Mouse (Mus musculus) left cerebral cortex, postnatal 14 days (tissue): ENCODE data around the gene Mepe. TPM values are rescaled to one million over a fixed set of nuclear protein-coding genes. Genes with fewer than 3 reads are reported as not detected.

Experiments
- DNase-seq, 2 experiments: peaks; one replicate each; pipeline ENCODE4 v3.0.0; 2021 to 2022; ENCODE audit warnings: low spot score in 2 of 2, mixed read lengths in 1 of 2
- intact Hi-C: fragments of 180-260 bp; cut with DNase I; formaldehyde crosslinking; loops from one replicate; pipeline ENCODE4 v1.15.1; 2025
- long read RNA-seq, 2 experiments: library from polyadenylated mRNA; stranded (forward); transcript quantifications; one replicate each; pipeline ENCODE4 v2.0.0; 2021
- total RNA-seq, 2 experiments: library from RNA; stranded (reverse); gene quantifications; 2 replicates each; pipeline ENCODE4 v1.2.3; 2021

Gene Mepe
- total RNA-seq = not detected
- long read RNA-seq, experiment 1 = 0 reads
- long read RNA-seq, experiment 2 = 0 reads

GRCm38 (mm10) chr5:104325029-104325428 is at the start of gene Mepe:
Gene Mepe (plus strand): TSS chr5:104325329.
- intact Hi-C loops = no loop called here
- no peak for DNase-seq

- intact Hi-C loops = no loop called here
- DNase-seq = no peak
Observed at GRCm38 (mm10) chr5:104294201-104294600, 30.9 kb upstream of the Mepe start.

GRCm38 (mm10) chr5:104298994-104299393 is 26.1 kb upstream of the Mepe start, which contains the start of gene Ibsp:
Gene Ibsp (plus strand): TSS chr5:104299171.
- intact Hi-C loops = no loop called here
- DNase-seq = peak; percentile 8 to 21

GRCm38 (mm10) chr5:104314073-104314472 is 11.1 kb upstream of the Mepe start:
- intact Hi-C loops = no loop called here
- DNase-seq = no peak

GRCm38 (mm10) chr5:104326884-104327283 is 1.8 kb downstream of the Mepe start:
- no peak for DNase-seq
- intact Hi-C loops = no loop called here

GRCm38 (mm10) chr5:104327389-104327788 is 2.3 kb downstream of the Mepe start:
- intact Hi-C loops = no loop called here
- no peak for DNase-seq

- intact Hi-C loops = no loop called here
- DNase-seq = no peak
Observed at GRCm38 (mm10) chr5:104327876-104328275, 2.7 kb downstream of the Mepe start.

- no peak for DNase-seq
- intact Hi-C loops = no loop called here
Observed at GRCm38 (mm10) chr5:104328317-104328850, 3.3 kb downstream of the Mepe start.

GRCm38 (mm10) chr5:104329381-104329780 is 4.3 kb downstream of the Mepe start:
- peak in 1 of 2 experiments; percentile 64 for DNase-seq
- intact Hi-C loops = no loop called here

- intact Hi-C loops = loop anchor here (5.0 kb wide), 1 partner anchor 198 kb away; no protein-coding TSS in a partner anchor
- no peak for DNase-seq
Observed at GRCm38 (mm10) chr5:104330088-104330487, 5.0 kb downstream of the Mepe start.

GRCm38 (mm10) chr5:104332296-104332695 is 7.2 kb downstream of the Mepe start:
- DNase-seq = no peak
- intact Hi-C loops = loop anchor here (5.0 kb wide), 1 partner anchor 200 kb away; no protein-coding TSS in a partner anchor

- peak; percentile 65 to 84 for DNase-seq
Observed at GRCm38 (mm10) chr5:104333231-104333640, 8.1 kb downstream of the Mepe start.

GRCm38 (mm10) chr5:104333643-104334042 is 8.5 kb downstream of the Mepe start:
- intact Hi-C loops = loop anchor here (1.0 to 5.0 kb wide), 2 partner anchors 114 to 201 kb away; no protein-coding TSS in a partner anchor
- no peak for DNase-seq

More at GRCm38 (mm10) chr5:104333231-104333640, 8.1 kb downstream of the Mepe start:
- intact Hi-C loops = loop anchor here (1.0 to 5.0 kb wide), 2 partner anchors 114 to 201 kb away; no protein-coding TSS in a partner anchor

- no peak for DNase-seq
- intact Hi-C loops = loop anchor here (5.0 kb wide), 1 partner anchor 202 kb away; no protein-coding TSS in a partner anchor
Observed at GRCm38 (mm10) chr5:104334516-104334915, 9.4 kb downstream of the Mepe start.

- intact Hi-C loops = no loop called here
- DNase-seq = no peak
Observed at GRCm38 (mm10) chr5:104335962-104336361, 10.8 kb downstream of the Mepe start.

GRCm38 (mm10) chr5:104337491-104337890 is 12.4 kb downstream of the Mepe start:
- intact Hi-C loops = no loop called here

GRCm38 (mm10) chr5:104339009-104339408 is 13.9 kb downstream of the Mepe start:
- DNase-seq = peak in 1 of 2 experiments; percentile 62
- intact Hi-C loops = no loop called here

More at GRCm38 (mm10) chr5:104337491-104337890, 12.4 kb downstream of the Mepe start:
- no peak for DNase-seq

GRCm38 (mm10) chr5:104339706-104340512 is 14.8 kb downstream of the Mepe start:
- DNase-seq = peak; percentile 48 to 60
- intact Hi-C loops = loop anchor here (5.0 kb wide), 4 partner anchors 92 to 343 kb away; no protein-coding TSS in a partner anchor

GRCm38 (mm10) chr5:104340513-104340829 is 15.3 kb downstream of the Mepe start:
- no peak for DNase-seq
- intact Hi-C loops = loop anchor here (5.0 kb wide), 4 partner anchors 92 to 343 kb away; no protein-coding TSS in a partner anchor

- intact Hi-C loops = loop anchor here (5.0 kb wide), 4 partner anchors 89 to 346 kb away; no protein-coding TSS in a partner anchor
- no peak for DNase-seq
Observed at GRCm38 (mm10) chr5:104342881-104343280, 17.8 kb downstream of the Mepe start.
